8 mouse cellular contexts compared by ENCODE assay signal in genomic region chr4:63508232-63508631, GRCm38 (mm10). TPM values are rescaled to one million over a fixed set of nuclear protein-coding genes. Genes with fewer than 3 reads are reported as not detected.
DNase-seq lines count a peak whose midpoint lies in the region; ATAC-seq and TF ChIP-seq lines count a peak whose summit lies in the region.

No protein-coding gene starts in this region.

- in situ Hi-C loops in Patski (cut with MboI; ENCODE audit: low pct_unique_long_range_greater_than_20kb), result loop anchor here (25.0 kb wide), 1 partner anchor 979 kb away; no protein-coding TSS in a partner anchor

- POLR2A ChIA-PET in Patski (lab: Charles Lee), result no interaction called here

- ATAC-seq in Patski, result no peak

- CTCF ChIA-PET in Patski (lab: Charles Lee), result interaction anchor here (0.6 to 1.5 kb wide), 3 partner anchors 10 to 182 kb away, joined by 3 to 4 read pairs (median 3); no protein-coding TSS in a partner anchor

- H3K27me3 ChIP-seq in Patski, result no peaks in the 10 kb centered on the region

- TF ChIP-seq CTCF in Patski (IDR thresholded peaks at IDR 0.05), result peak; percentile 66
- TF ChIP-seq CTCF in gastrocnemius, adult 2 months (IDR thresholded peaks at IDR 0.05), result peak; percentile 78

- no peak overlapping the region for H3K27ac ChIP-seq in gastrocnemius, adult 2 months

- DNase-seq in CD4-positive helper T cell, adult 2 months (ENCODE audit: low read depth, low spot score), result peak; percentile 75
- DNase-seq in Patski (ENCODE audit: low read depth, low spot score), result no peak
- peak; percentile 88 to 90 for DNase-seq in cerebellum, postnatal 10 days
- peak; percentile 89 for DNase-seq in gastrocnemius, adult 2 months
- peak; percentile 84 for DNase-seq in layer of hippocampus, adult 11-12 months (ENCODE audit: low spot score)
- peak; percentile 83 for DNase-seq in lung, postnatal 25 days (ENCODE audit: low spot score)
- peak; percentile 75 for DNase-seq in right cerebral cortex, postnatal 4 days
- DNase-seq in urinary bladder, postnatal 4 days (ENCODE audit: low spot score in 2 of 2), result peak; percentile 45 to 80

- intact Hi-C loops in gastrocnemius, adult 2 months (cut with DNase I), result loop anchor here (1.0 to 5.0 kb wide), 5 partner anchors 49 to 441 kb away; partner anchors contain the start of gene Tmem268

- no peak overlapping the region for H3K4me3 ChIP-seq in gastrocnemius, adult 2 months

RNA-seq across cellular contexts. Expression of gene Whrn, which starts 12.4 kb away (rescaled TPM):
- 31.0 TPM for polyA plus RNA-seq in Patski (2021)
- 1 to 10 TPM; 1.6 to 2.2 TPM for total RNA-seq in gastrocnemius, adult 2 months (2021)

RNA-seq across cellular contexts. Expression of gene Atp6v1g1, which starts 36.3 kb away (rescaled TPM):
- polyA plus RNA-seq in Patski (2021), result 230 TPM
- total RNA-seq in gastrocnemius, adult 2 months (2021), result 100 to 1,000 TPM; 212 to 239 TPM

RNA-seq across cellular contexts. Expression of gene Tmem268, which starts 50.3 kb away (rescaled TPM):
- polyA plus RNA-seq in Patski (2021), result 9.5 TPM
- total RNA-seq in gastrocnemius, adult 2 months (2021), result 10 to 100 TPM; 13.3 to 14.7 TPM
